Comparison of ENCODE assay signal across 8 mouse cellular contexts in genomic region chr11:103953896-103954292, GRCm38 (mm10). TPM values are rescaled to one million over a fixed set of nuclear protein-coding genes. Genes with fewer than 3 reads are reported as not detected.
DNase-seq lines count a peak whose midpoint lies in the region; ATAC-seq and TF ChIP-seq lines count a peak whose summit lies in the region.

Gene Nsf (minus strand): TSS chr11:103954056.

- peak within 1 kb of the TSS; percentile 71 for H3K4me2 ChIP-seq in hindbrain, embryonic 16.5 days (ENCODE audit: low read length)

- peak; percentile 76 for ATAC-seq in common myeloid progenitor, adult 5-6 weeks (replicated peaks; ENCODE audit: low read depth, poor library complexity, severe bottlenecking)
- peak; percentile 95 for ATAC-seq in hindbrain, embryonic 16.5 days
- peak; percentile 93 for ATAC-seq in megakaryocyte, adult 5-6 weeks (ENCODE audit: poor library complexity, severe bottlenecking)

- DNase-seq in adrenal gland, adult (ENCODE audit: inconsistent age in 2 of 2, low spot score in 1 of 2), result peak; percentile 90 to 93
- peak; percentile 93 for DNase-seq in gastrocnemius, adult 2 months
- peak; percentile 71 to 74 for DNase-seq in left cerebral cortex, adult 8-10 months (ENCODE audit: low spot score in 2 of 2)
- peak; percentile 88 to 90 for DNase-seq in right cerebral cortex, postnatal 10 days (ENCODE audit: low spot score in 2 of 2)
- DNase-seq in urinary bladder, postnatal 25 days (ENCODE audit: low spot score), result peak; percentile 80

- no peaks in the 10 kb centered on the region for H3K27me3 ChIP-seq in hindbrain, embryonic 16.5 days (replicated peaks; ENCODE audit: control insufficient read depth, insufficient read depth, low read length)

- H3K36me3 ChIP-seq in hindbrain, embryonic 16.5 days (ENCODE audit: control insufficient read depth, insufficient read depth, low read length), result no peaks in the 10 kb centered on the region

- peak within 1 kb of the TSS; percentile 93 for H3K4me3 ChIP-seq in gastrocnemius, adult 2 months
- H3K4me3 ChIP-seq in hindbrain, embryonic 16.5 days (ENCODE audit: low read length), result peak within 1 kb of the TSS; percentile 86

- under 1% methylated on average over 53 of the region's 53 CpGs for WGBS in hindbrain, embryonic 16.5 days

- TF ChIP-seq CTCF in gastrocnemius, adult 2 months (IDR thresholded peaks at IDR 0.05), result no peak

- H3K4me1 ChIP-seq in hindbrain, embryonic 16.5 days (ENCODE audit: control insufficient read depth, insufficient read depth, low read depth, low read length), result peaks cover 22% of the 10 kb centered on the region

- intact Hi-C loops in gastrocnemius, adult 2 months (cut with DNase I), result no loop called here

- peak within 1 kb of the TSS; percentile 96 for H3K27ac ChIP-seq in gastrocnemius, adult 2 months
- peak within 1 kb of the TSS; percentile 87 for H3K27ac ChIP-seq in hindbrain, embryonic 16.5 days (ENCODE audit: low read depth, low read length)

- peak within 1 kb of the TSS; percentile 91 for H3K9ac ChIP-seq in hindbrain, embryonic 16.5 days (ENCODE audit: low read depth, low read length)

- no peaks in the 10 kb centered on the region for H3K9me3 ChIP-seq in hindbrain, embryonic 16.5 days (ENCODE audit: control insufficient read depth, low read length)

RNA-seq across cellular contexts. Expression of gene Nsf, which starts in this region (rescaled TPM):
- total RNA-seq in common myeloid progenitor, adult 5-6 weeks (2017), result 27.5 and 42.5 TPM in 2 replicates
- total RNA-seq in gastrocnemius, adult 2 months (2021), result 10 to 100 TPM; 20.0 to 24.6 TPM
- 220 and 239 TPM in 2 replicates for polyA plus RNA-seq in hindbrain, embryonic 16.5 days (2015; fragmentation: Nextera tagmentation; extraction: Ambion mirVana)
- 100 to 1,000 TPM; 917 to 958 (median 948) TPM for total RNA-seq in left cerebral cortex, adult 8-10 months (2022)
- 44.8 and 50.0 TPM in 2 replicates for total RNA-seq in megakaryocyte, adult 5-6 weeks (2015)
- 49.3 and 51.1 TPM in 2 replicates for total RNA-seq in megakaryocyte, adult 5-6 weeks (2017)

Comparison
In these comparisons a context has a peak if more than half of its experiments do, and no peak if none do; other contexts are left out.
1. Peak in every context shown above with its lines: DNase-seq, ATAC-seq, H3K4me3 ChIP-seq and H3K27ac ChIP-seq.
2. RNA of gene Nsf (total RNA-seq): 917 to 958 TPM in left cerebral cortex, adult 8-10 months; 44.8 to 51.1 TPM in megakaryocyte, adult 5-6 weeks, 27.5 to 42.5 TPM in common myeloid progenitor, adult 5-6 weeks and 20.0 to 24.6 TPM in gastrocnemius, adult 2 months; every median in the first group is over 10 times any median in the second.